Mouse (Mus musculus): Measurements from ENCODE around the gene Cdk2ap2. TPM values are rescaled to one million over a fixed set of nuclear protein-coding genes. Genes with fewer than 3 reads are reported as not detected.
"Not testable (repeated sequence)": the region's sequence is repeated elsewhere in the genome, so short reads cannot be mapped to it uniquely, and the experiment has no call there.

The Cdk2ap2 gene
- polyA plus RNA-seq, 1 experiment: 138 TPM

GRCm38 (mm10) chr19:4130106-4130505, 33.1 kb downstream of the Cdk2ap2 start:
- no peak for TF ChIP-seq POLR2A (IDR thresholded peaks at IDR 0.05; ENCODE audit: low read depth, low read length)
- no peak for TF ChIP-seq CTCF (conservative IDR thresholded peaks at IDR 0.05; ENCODE audit: insufficient read depth, insufficient read length, low read depth, low read length)
- WGBS: 76% methylated on average over 4 of the region's 4 CpGs

GRCm38 (mm10) chr19:4131075-4131474, 34.1 kb downstream of the Cdk2ap2 start:
- Histone ChIP-seq H3K27ac (ENCODE audit: insufficient read depth, low read depth, low read length) (no peak overlapping the region), H3K4me3 (ENCODE audit: insufficient read depth, low read depth, low read length) (no peak overlapping the region), H3K4me1 (ENCODE audit: control insufficient read depth, insufficient read depth, low read length) (peaks cover 6% of the 10 kb centered on the region; the same call in 1 of the 2 replicates), H3K36me3 (ENCODE audit: control insufficient read depth, insufficient read depth, low read length) (no peaks in the 10 kb centered on the region; the same call in 1 of the 2 replicates), H3K27me3 (replicated peaks; ENCODE audit: control insufficient read depth, insufficient read depth, low read length) (no peaks in the 10 kb centered on the region)
- no peak for DNase-seq
- 90% methylated on average over 5 of the region's 5 CpGs for WGBS
- TF ChIP-seq CTCF (conservative IDR thresholded peaks at IDR 0.05; ENCODE audit: insufficient read depth, insufficient read length, low read depth, low read length) (no peak), POLR2A (IDR thresholded peaks at IDR 0.05; ENCODE audit: low read depth, low read length) (no peak)

More at GRCm38 (mm10) chr19:4130106-4130505, 33.1 kb downstream of the Cdk2ap2 start:
- H3K27ac ChIP-seq (ENCODE audit: insufficient read depth, low read depth, low read length): no peak overlapping the region
- no peaks in the 10 kb centered on the region for H3K27me3 ChIP-seq (replicated peaks; ENCODE audit: control insufficient read depth, insufficient read depth, low read length)
- H3K36me3 ChIP-seq (ENCODE audit: control insufficient read depth, insufficient read depth, low read length): no peaks in the 10 kb centered on the region; the same call in 1 of the 2 replicates
- H3K4me1 ChIP-seq (ENCODE audit: control insufficient read depth, insufficient read depth, low read length): peaks cover 6% of the 10 kb centered on the region; the same call in 1 of the 2 replicates
- H3K4me3 ChIP-seq (ENCODE audit: insufficient read depth, low read depth, low read length): no peak overlapping the region
- DNase-seq: no peak

GRCm38 (mm10) chr19:4131768-4132167, 34.8 kb downstream of the Cdk2ap2 start:
- no peak for DNase-seq

GRCm38 (mm10) chr19:4134354-4134753, 37.4 kb downstream of the Cdk2ap2 start:
- TF ChIP-seq POLR2A (IDR thresholded peaks at IDR 0.05; ENCODE audit: low read depth, low read length) (no peak), CTCF (conservative IDR thresholded peaks at IDR 0.05; ENCODE audit: insufficient read depth, insufficient read length, low read depth, low read length) (no peak)
- Histone ChIP-seq H3K27ac (ENCODE audit: insufficient read depth, low read depth, low read length) (no peak overlapping the region), H3K36me3 (ENCODE audit: control insufficient read depth, insufficient read depth, low read length) (no peaks in the 10 kb centered on the region), H3K4me3 (ENCODE audit: insufficient read depth, low read depth, low read length) (no peak overlapping the region), H3K27me3 (replicated peaks; ENCODE audit: control insufficient read depth, insufficient read depth, low read length) (no peaks in the 10 kb centered on the region), H3K4me1 (ENCODE audit: control insufficient read depth, insufficient read depth, low read length) (no peaks in the 10 kb centered on the region)
- DNase-seq: no peak
- 74% methylated on average over 4 of the region's 4 CpGs for WGBS

More at GRCm38 (mm10) chr19:4131768-4132167, 34.8 kb downstream of the Cdk2ap2 start:
- H3K27ac ChIP-seq (ENCODE audit: insufficient read depth, low read depth, low read length): no peak overlapping the region
- TF ChIP-seq POLR2A (IDR thresholded peaks at IDR 0.05; ENCODE audit: low read depth, low read length): no peak
- TF ChIP-seq CTCF (conservative IDR thresholded peaks at IDR 0.05; ENCODE audit: insufficient read depth, insufficient read length, low read depth, low read length): no peak; the same call in 1 of the 2 replicates
- WGBS: 87% methylated on average over 2 of the region's 2 CpGs
- H3K27me3 ChIP-seq (replicated peaks; ENCODE audit: control insufficient read depth, insufficient read depth, low read length): no peaks in the 10 kb centered on the region
- H3K36me3 ChIP-seq (ENCODE audit: control insufficient read depth, insufficient read depth, low read length): no peaks in the 10 kb centered on the region; the same call in 1 of the 2 replicates
- H3K4me3 ChIP-seq (ENCODE audit: insufficient read depth, low read depth, low read length): no peak overlapping the region
- peaks cover 1% of the 10 kb centered on the region; the same call in 1 of the 2 replicates for H3K4me1 ChIP-seq (ENCODE audit: control insufficient read depth, insufficient read depth, low read length)

GRCm38 (mm10) chr19:4135229-4135962, 38.4 kb downstream of the Cdk2ap2 start:
- not testable (repeated sequence) for DNase-seq; H3K4me3 ChIP-seq (ENCODE audit: insufficient read depth, low read depth, low read length); H3K36me3 ChIP-seq (ENCODE audit: control insufficient read depth, insufficient read depth, low read length); H3K4me1 ChIP-seq (ENCODE audit: control insufficient read depth, insufficient read depth, low read length); H3K27ac ChIP-seq (ENCODE audit: insufficient read depth, low read depth, low read length); H3K27me3 ChIP-seq (replicated peaks; ENCODE audit: control insufficient read depth, insufficient read depth, low read length)
- WGBS: 86% methylated on average over 6 of the region's 6 CpGs

- H3K4me3 ChIP-seq (ENCODE audit: insufficient read depth, low read depth, low read length); H3K27me3 ChIP-seq (replicated peaks; ENCODE audit: control insufficient read depth, insufficient read depth, low read length); H3K4me1 ChIP-seq (ENCODE audit: control insufficient read depth, insufficient read depth, low read length); H3K27ac ChIP-seq (ENCODE audit: insufficient read depth, low read depth, low read length); DNase-seq; H3K36me3 ChIP-seq (ENCODE audit: control insufficient read depth, insufficient read depth, low read length): not testable (repeated sequence)
- WGBS: 19% methylated on average over 8 of the region's 8 CpGs
- peak; percentile 48 for TF ChIP-seq CTCF (conservative IDR thresholded peaks at IDR 0.05; ENCODE audit: insufficient read depth, insufficient read length, low read depth, low read length)
These were observed 39.0 kb downstream of the Cdk2ap2 start for GRCm38 (mm10) chr19:4135963-4136345.

GRCm38 (mm10) chr19:4136463-4136862, 39.5 kb downstream of the Cdk2ap2 start:
- no peak overlapping the region for H3K4me3 ChIP-seq (ENCODE audit: insufficient read depth, low read depth, low read length)
- no peak overlapping the region for H3K27ac ChIP-seq (ENCODE audit: insufficient read depth, low read depth, low read length)
- WGBS: 83% methylated on average over 5 of the region's 5 CpGs
- no peak for DNase-seq
- no peaks in the 10 kb centered on the region for H3K36me3 ChIP-seq (ENCODE audit: control insufficient read depth, insufficient read depth, low read length)
- TF ChIP-seq CTCF (conservative IDR thresholded peaks at IDR 0.05; ENCODE audit: insufficient read depth, insufficient read length, low read depth, low read length) (no peak), POLR2A (IDR thresholded peaks at IDR 0.05; ENCODE audit: low read depth, low read length) (no peak)
- no peaks in the 10 kb centered on the region for H3K4me1 ChIP-seq (ENCODE audit: control insufficient read depth, insufficient read depth, low read length)
- H3K27me3 ChIP-seq (replicated peaks; ENCODE audit: control insufficient read depth, insufficient read depth, low read length): no peaks in the 10 kb centered on the region
